Mouse (Mus musculus) small intestine, adult 2 months (tissue): ENCODE results near the gene Pogk. TPM values are rescaled to one million over a fixed set of nuclear protein-coding genes. Genes with fewer than 3 reads are reported as not detected.

Experiments
- H3K27ac ChIP-seq: fragments of 200-500 bp; 2 replicates; pipeline ENCODE4 v1.5.1; 2012; ENCODE audit warnings: low read depth, low read length, control low read depth, inconsistent platforms; ENCODE audit not compliant: insufficient read depth
- H3K27me3 ChIP-seq: fragments of 200-500 bp; 2 replicates; pipeline ENCODE4 v1.6.1; 2012; ENCODE audit warnings: mild to moderate bottlenecking, moderate library complexity, low read length, inconsistent platforms; ENCODE audit not compliant: control insufficient read depth, insufficient read depth
- H3K36me3 ChIP-seq: fragments of 200-500 bp; 2 replicates; pipeline ENCODE4 v1.6.1; 2012; ENCODE audit warnings: mild to moderate bottlenecking, low read length, control low read depth, inconsistent platforms; ENCODE audit not compliant: control insufficient read depth, insufficient read depth
- H3K4me1 ChIP-seq: fragments of 200-500 bp; 2 replicates; pipeline ENCODE4 v1.6.1; 2012; ENCODE audit warnings: low read length, inconsistent platforms, mixed read lengths; ENCODE audit not compliant: control insufficient read depth, insufficient read depth, insufficient read length
- H3K4me3 ChIP-seq: fragments of 200-500 bp; 2 replicates; pipeline ENCODE4 v1.5.1; 2012; ENCODE audit warnings: low read depth, mild to moderate bottlenecking, control low read depth, inconsistent platforms, low read length, moderate library complexity
- CTCF ChIP-seq: fragments of 200-500 bp; IDR thresholded peaks from 2 replicates; pipeline ENCODE4 v1.5.1; 2012; ENCODE audit warnings: low read depth, mild to moderate bottlenecking, control low read depth, inconsistent platforms, low read length, moderate library complexity, mixed read lengths; ENCODE audit not compliant: insufficient replicate concordance, insufficient read length; ENCODE audit errors: extremely low read depth
- POLR2A ChIP-seq: fragments of 200-500 bp; IDR thresholded peaks from 2 replicates; pipeline ENCODE4 v1.6.1; 2012; ENCODE audit warnings: low read depth, mild to moderate bottlenecking, control low read depth, inconsistent platforms, low read length, moderate library complexity
- WGBS: fragments of 180-500 bp; shearing (Covaris S2); methylation state at CpG from one replicate; pipeline ENCODE4 v1.1.7; 2018; 5-methylcytosine and 5-hydroxymethylcytosine counted together
- polyA plus RNA-seq: library from polyadenylated mRNA; depleted of rRNA; stranded (reverse); fragments of >200 nt; gene quantifications from 2 replicates; pipeline ENCODE4 v1.2.3, GENCODE M21; 2012

Gene Pogk
- polyA plus RNA-seq, 1 experiment, result 1.7 TPM

GRCm38 (mm10) chr1:166360157-166360855 lies 49.4 kb downstream of the Pogk start:
- peaks cover 4% of the 10 kb centered on the region; the same call in 1 of the 2 replicates for H3K4me1 ChIP-seq
- TF ChIP-seq CTCF, result peak; percentile 96
- no peak for TF ChIP-seq POLR2A
- no peaks in the 10 kb centered on the region for H3K36me3 ChIP-seq
- 13% methylated on average over 14 of the region's 14 CpGs for WGBS
- no peak overlapping the region for H3K4me3 ChIP-seq
- H3K27ac ChIP-seq, result no peak overlapping the region
- H3K27me3 ChIP-seq, result no peaks in the 10 kb centered on the region

GRCm38 (mm10) chr1:166349751-166350150 lies 59.9 kb downstream of the Pogk start:
- Histone ChIP-seq H3K27me3 (no peaks in the 10 kb centered on the region), H3K4me3 (no peak overlapping the region), H3K4me1 (no peaks in the 10 kb centered on the region), H3K36me3 (no peaks in the 10 kb centered on the region), H3K27ac (no peak overlapping the region)
- 76% methylated on average over 11 of the region's 11 CpGs for WGBS
- TF ChIP-seq CTCF, result no peak

- no peaks in the 10 kb centered on the region for H3K27me3 ChIP-seq
- TF ChIP-seq POLR2A (no peak), CTCF (no peak)
- H3K27ac ChIP-seq, result no peak overlapping the region
- H3K36me3 ChIP-seq, result no peaks in the 10 kb centered on the region
- WGBS, result 82% methylated on average over 3 of the region's 3 CpGs
- H3K4me1 ChIP-seq, result no peaks in the 10 kb centered on the region
- no peak overlapping the region for H3K4me3 ChIP-seq
Measured at GRCm38 (mm10) chr1:166349341-166349740, 60.3 kb downstream of the Pogk start.

- Histone ChIP-seq H3K36me3 (no peaks in the 10 kb centered on the region), H3K4me3 (no peak overlapping the region), H3K27ac (no peak overlapping the region), H3K27me3 (no peaks in the 10 kb centered on the region), H3K4me1 (no peaks in the 10 kb centered on the region)
- WGBS, result 71% methylated on average over 3 of the region's 3 CpGs
- TF ChIP-seq POLR2A (no peak), CTCF (no peak)
Measured at GRCm38 (mm10) chr1:166346906-166347305, 62.8 kb downstream of the Pogk start.

- Histone ChIP-seq H3K4me3 (no peak overlapping the region), H3K36me3 (no peaks in the 10 kb centered on the region), H3K27ac (no peak overlapping the region), H3K27me3 (no peaks in the 10 kb centered on the region), H3K4me1 (no peaks in the 10 kb centered on the region)
- WGBS, result 86% methylated on average over 6 of the region's 6 CpGs
- TF ChIP-seq CTCF (no peak), POLR2A (no peak)
Measured at GRCm38 (mm10) chr1:166345602-166346001, 64.1 kb downstream of the Pogk start.

- no peaks in the 10 kb centered on the region for H3K27me3 ChIP-seq
- H3K4me1 ChIP-seq, result no peaks in the 10 kb centered on the region
- H3K36me3 ChIP-seq, result no peaks in the 10 kb centered on the region
- H3K27ac ChIP-seq, result no peak overlapping the region
- TF ChIP-seq POLR2A (no peak), CTCF (no peak)
- no peak overlapping the region for H3K4me3 ChIP-seq
- 80% methylated on average over 8 of the region's 8 CpGs for WGBS
Measured at GRCm38 (mm10) chr1:166344300-166345077, 65.2 kb downstream of the Pogk start.

GRCm38 (mm10) chr1:166343586-166343985 lies 66.1 kb downstream of the Pogk start:
- no peaks in the 10 kb centered on the region for H3K36me3 ChIP-seq
- H3K27me3 ChIP-seq, result no peaks in the 10 kb centered on the region
- TF ChIP-seq POLR2A, result no peak
- no peak for TF ChIP-seq CTCF
- WGBS, result 80% methylated on average over 5 of the region's 5 CpGs
- no peak overlapping the region for H3K27ac ChIP-seq
- H3K4me1 ChIP-seq, result no peaks in the 10 kb centered on the region
- no peak overlapping the region for H3K4me3 ChIP-seq

- 72% methylated on average over 1 of the region's 1 CpGs for WGBS
- Histone ChIP-seq H3K27ac (no peak overlapping the region), H3K36me3 (no peaks in the 10 kb centered on the region), H3K4me1 (no peaks in the 10 kb centered on the region), H3K27me3 (no peaks in the 10 kb centered on the region), H3K4me3 (no peak overlapping the region)
- no peak for TF ChIP-seq POLR2A
- no peak for TF ChIP-seq CTCF
Measured at GRCm38 (mm10) chr1:166342539-166342938, 67.1 kb downstream of the Pogk start.
